8 mouse cellular contexts compared by ENCODE assay signal in genomic region chr5:100043361-100043760, GRCm38 (mm10). TPM values are rescaled to one million over a fixed set of nuclear protein-coding genes. Genes with fewer than 3 reads are reported as not detected.
DNase-seq lines count a peak whose midpoint lies in the region; ATAC-seq lines count a peak whose summit lies in the region.
"Had no signal": no experiment of that assay in that cellular context is flagged by ENCODE, and none has a peak within 500 bp of the region (broad histone marks: within the 10 kb centered on the region; RNA-seq: fewer than 3 reads in every experiment).

No protein-coding gene starts in this region.

- H3K9me3 ChIP-seq in liver, embryonic 12.5 days (replicated peaks): no peaks in the 10 kb centered on the region
- H3K9me3 ChIP-seq: heart, embryonic 15.5 days had no signal

- H3K4me1 ChIP-seq in liver, embryonic 12.5 days: peaks cover 60% of the 10 kb centered on the region

- peak overlapping the region; percentile 7; the same call in 1 of the 2 replicates for H3K27ac ChIP-seq in liver, embryonic 12.5 days
- H3K27ac ChIP-seq: heart, embryonic 15.5 days had no signal

- WGBS in liver, embryonic 12.5 days (ENCODE audit: insufficient replicate concordance): 79% methylated on average over 5 of the region's 5 CpGs

- H3K36me3 ChIP-seq in liver, embryonic 12.5 days: peaks cover 16% of the 10 kb centered on the region
- H3K36me3 ChIP-seq: heart, embryonic 15.5 days had no signal

- no peak overlapping the region for H3K9ac ChIP-seq in liver, embryonic 12.5 days
- H3K9ac ChIP-seq: heart, embryonic 15.5 days had no signal

- no peak overlapping the region for H3K4me3 ChIP-seq in liver, embryonic 12.5 days
- H3K4me3 ChIP-seq: heart, embryonic 15.5 days had no signal

- no peak for DNase-seq in liver
- DNase-seq in adrenal gland, postnatal 10 days: peak; percentile 84
- peak; percentile 50 to 53 for DNase-seq in heart, postnatal 14 days
- peak; percentile 71 for DNase-seq in lung, postnatal 10 days
- no peak for DNase-seq in thymus, postnatal 0 days (ENCODE audit: low spot score)
- no peak for DNase-seq in gastrocnemius, postnatal 10 days

- H3K4me2 ChIP-seq in liver, embryonic 12.5 days: no peak overlapping the region
- H3K4me2 ChIP-seq: heart, embryonic 15.5 days had no signal

- ATAC-seq in liver, embryonic 12.5 days: no peak

- intact Hi-C loops in heart, postnatal 14 days (cut with DNase I): loop anchor here (5.0 to 10.0 kb wide), 2 partner anchors 111 to 451 kb away; no protein-coding TSS in a partner anchor

- no peaks in the 10 kb centered on the region for H3K27me3 ChIP-seq in liver, embryonic 12.5 days (replicated peaks)
- H3K27me3 ChIP-seq: heart, embryonic 15.5 days had no signal

RNA-seq across cellular contexts. Expression of gene Enoph1, which starts 3.6 kb away (rescaled TPM):
- 30.7 and 33.8 TPM in 2 replicates for polyA plus RNA-seq in liver, embryonic 12.5 days (2016; fragmentation: Nextera tagmentation; extraction: Ambion mirVana)
- 10 to 100 TPM; 23.2 to 29.4 TPM for total RNA-seq in adrenal gland, postnatal 10 days (2021)
- total RNA-seq in heart, postnatal 14 days (2021): 1 to 10 TPM; 9.2 to 9.5 TPM
- 33.9 and 35.1 TPM in 2 replicates for polyA plus RNA-seq in thymus, postnatal 0 days (2015; fragmentation: Nextera tagmentation; extraction: Ambion mirVana)
- 10 to 100 TPM in 1 of 2 experiments, 1 to 10 TPM in 1; 9.0 to 10.5 TPM for total RNA-seq in gastrocnemius, postnatal 10 days (2021)

RNA-seq across cellular contexts. Expression of gene Hnrnpdl, which starts 3.9 kb away (rescaled TPM):
- 88.2 and 90.9 TPM in 2 replicates for polyA plus RNA-seq in liver, embryonic 12.5 days (2016; fragmentation: Nextera tagmentation; extraction: Ambion mirVana)
- 100 to 1,000 TPM in 1 of 2 experiments, 10 to 100 TPM in 1; 96.1 to 145 TPM for total RNA-seq in adrenal gland, postnatal 10 days (2021)
- 10 to 100 TPM; 60.9 to 70.1 TPM for total RNA-seq in heart, postnatal 14 days (2021)
- polyA plus RNA-seq in thymus, postnatal 0 days (2015; fragmentation: Nextera tagmentation; extraction: Ambion mirVana): 101 and 125 TPM in 2 replicates
- 100 to 1,000 TPM in 1 of 2 experiments, 10 to 100 TPM in 1; 92.8 to 105 TPM for total RNA-seq in gastrocnemius, postnatal 10 days (2021)

Comparison
In these comparisons a context has a peak if more than half of its experiments do, and no peak if none do; other contexts are left out.
1. DNase-seq: peak in adrenal gland, postnatal 10 days (single experiment), heart, postnatal 14 days (2 of 2) and lung, postnatal 10 days (single experiment); none in liver (single experiment), thymus, postnatal 0 days (single experiment) and gastrocnemius, postnatal 10 days (single experiment).